Mouse (Mus musculus): ENCODE results near the gene Csf3.

DNA sequence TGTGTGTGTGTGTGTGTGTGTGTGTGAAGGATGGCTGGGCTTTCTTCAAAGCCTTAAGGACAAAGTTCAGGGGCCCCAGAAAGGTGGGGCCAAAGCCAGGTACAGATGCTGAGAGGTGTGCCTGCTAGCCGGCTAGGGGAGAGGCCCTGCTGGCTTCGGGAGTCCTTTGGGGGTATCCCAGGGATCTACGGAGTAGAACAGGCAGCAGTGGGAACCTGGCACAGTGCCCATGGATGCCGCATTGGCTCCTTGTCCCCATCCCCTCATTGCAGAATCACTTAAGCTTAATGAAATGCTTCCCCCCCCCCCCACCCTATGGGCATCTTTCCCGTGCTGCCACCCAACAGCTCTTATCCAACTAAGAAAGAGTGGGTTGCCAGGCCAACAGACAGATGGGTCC, 48.7 kb downstream of the Csf3 start:
- TF ChIP-seq POLR2A (IDR thresholded peaks at IDR 0.05; ENCODE audit: borderline replicate concordance, control insufficient read depth, low read depth, low read length) (no peak), CTCF (IDR thresholded peaks at IDR 0.05; ENCODE audit: control insufficient read depth, insufficient read depth, low read length) (no peak)
